In genomic region chr8:111157617-111158016, GRCm38 (mm10) we compare ENCODE assay signal across 9 mouse cellular contexts.
DNase-seq lines count a peak whose midpoint lies in the region; ATAC-seq and TF ChIP-seq lines count a peak whose summit lies in the region.
"Had no signal": no experiment of that assay in that cellular context is flagged by ENCODE, and none has a peak within 500 bp of the region (broad histone marks: within the 10 kb centered on the region; RNA-seq: fewer than 3 reads in every experiment).

No protein-coding gene starts in this region.

- no peak overlapping the region for H3K9ac ChIP-seq in kidney, embryonic 15.5 days
- H3K9ac ChIP-seq in liver, embryonic 14.5 days (replicated peaks), result no peak overlapping the region
- H3K9ac ChIP-seq: embryonic facial prominence, embryonic 15.5 days had no signal

- peak; percentile 56 to 59 for DNase-seq in B cell, adult 2 months
- DNase-seq in R1 (ENCODE audit: low read depth, low spot score), result peak; percentile 73
- DNase-seq in cerebellum, postnatal 25 days, result peak; percentile 64 to 80
- peak; percentile 52 for DNase-seq in gastrocnemius, postnatal 14 days
- peak in 1 of 3 experiments; percentile 17 for DNase-seq in liver, embryonic 14.5 days (ENCODE audit: low read depth in 3 of 3, low spot score in 3 of 3)
- peak; percentile 74 for DNase-seq in retina, embryonic 14.5 days (ENCODE audit: low spot score)
- peak; percentile 74 for DNase-seq in thymus, postnatal 4 days

- H3K27ac ChIP-seq in kidney, embryonic 15.5 days, result no peak overlapping the region
- no peak overlapping the region for H3K27ac ChIP-seq in liver, embryonic 14.5 days
- H3K27ac ChIP-seq: embryonic facial prominence, embryonic 15.5 days had no signal

- TF ChIP-seq CTCF in liver, embryonic 14.5 days (IDR thresholded peaks at IDR 0.05; ENCODE audit: low read depth), result peak; percentile 84

- ATAC-seq in kidney, embryonic 15.5 days (replicated peaks; ENCODE audit: low FRiP score), result peak; percentile 84; the same call in 1 of the 2 replicates
- no peak for ATAC-seq in liver, embryonic 14.5 days (ENCODE audit: insufficient read depth)

- no peaks in the 10 kb centered on the region for H3K4me1 ChIP-seq in kidney, embryonic 15.5 days
- no peaks in the 10 kb centered on the region for H3K4me1 ChIP-seq in liver, embryonic 14.5 days (replicated peaks; ENCODE audit: control insufficient read depth in 2 of 2, insufficient read depth in 2 of 2, low read length in 1 of 2)
- H3K4me1 ChIP-seq: embryonic facial prominence, embryonic 15.5 days had no signal

- intact Hi-C loops in gastrocnemius, postnatal 14 days (cut with DNase I; ENCODE audit: low total_unique reads), result loop anchor here (5.0 kb wide), 1 partner anchor 100 kb away; the partner anchor contains the start of gene Glg1

- H3K27me3 ChIP-seq in kidney, embryonic 15.5 days, result no peaks in the 10 kb centered on the region
- no peaks in the 10 kb centered on the region for H3K27me3 ChIP-seq in liver, embryonic 14.5 days (ENCODE audit: control insufficient read depth, insufficient read depth, low read length)
- H3K27me3 ChIP-seq: embryonic facial prominence, embryonic 15.5 days had no signal

- 47% methylated on average over 14 of the region's 14 CpGs for WGBS in kidney, embryonic 15.5 days
- 51% methylated on average over 14 of the region's 14 CpGs for whole genome bisulfite sequencing in liver, embryonic 14.5 days (ENCODE audit: insufficient replicate concordance)

- no peak for TF ChIP-seq EP300 in liver, embryonic 14.5 days (IDR thresholded peaks at IDR 0.05; ENCODE audit: low read depth)

- H3K4me2 ChIP-seq in kidney, embryonic 15.5 days, result no peak overlapping the region
- no peak overlapping the region for H3K4me2 ChIP-seq in liver, embryonic 14.5 days (ENCODE audit: low read depth)
- H3K4me2 ChIP-seq: embryonic facial prominence, embryonic 15.5 days had no signal

- H3K36me3 ChIP-seq in kidney, embryonic 15.5 days, result peaks cover 94% of the 10 kb centered on the region
- H3K36me3 ChIP-seq in liver, embryonic 14.5 days (replicated peaks; ENCODE audit: control insufficient read depth, insufficient read depth, low read depth), result peaks cover 17% of the 10 kb centered on the region; the same call in 1 of the 2 replicates

- H3K9me3 ChIP-seq in kidney, embryonic 15.5 days (replicated peaks), result no peaks in the 10 kb centered on the region
- no peaks in the 10 kb centered on the region for H3K9me3 ChIP-seq in liver, embryonic 14.5 days (ENCODE audit: control insufficient read depth, low read length)
- H3K9me3 ChIP-seq: embryonic facial prominence, embryonic 15.5 days had no signal

- H3K4me3 ChIP-seq in kidney, embryonic 15.5 days (replicated peaks), result no peak overlapping the region
- H3K4me3 ChIP-seq in liver, embryonic 14.5 days (ENCODE audit: insufficient read depth in 1 of 2, low read depth in 2 of 2, low read length in 2 of 2), result no peak overlapping the region
- H3K4me3 ChIP-seq: embryonic facial prominence, embryonic 15.5 days had no signal
